23 mouse cellular contexts compared by ENCODE assay signal in the genomic region with DNA sequence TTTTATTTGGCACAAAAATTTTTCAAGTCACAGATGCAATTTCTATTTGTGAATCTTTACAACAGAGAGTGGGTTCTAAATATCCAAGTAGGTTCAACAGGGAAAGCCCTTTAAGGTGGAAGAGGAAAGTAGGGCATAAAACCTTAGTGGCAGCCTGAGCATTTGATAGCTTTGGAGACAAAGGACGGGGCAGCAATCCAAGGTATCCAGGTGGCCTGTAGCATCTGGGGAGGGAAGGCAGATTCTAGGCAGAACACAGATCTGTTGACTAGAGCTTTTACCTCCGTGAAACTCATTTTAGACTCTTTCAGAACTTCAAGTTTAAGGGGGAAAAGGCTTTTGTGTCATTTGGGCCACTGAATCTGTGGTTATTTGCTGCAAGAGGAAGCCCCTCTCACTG.
A peak's percentile ranks its signal among the peaks of the same experiment; 100 is the strongest.
DNase-seq lines count a peak whose midpoint lies in the region; ATAC-seq and TF ChIP-seq lines count a peak whose summit lies in the region.
"Had no signal": no experiment of that assay in that cellular context is flagged by ENCODE, and none has a peak within 500 bp of the region (broad histone marks: within the 10 kb centered on the region; RNA-seq: fewer than 3 reads in every experiment).

No protein-coding gene starts in this region.

- H3K27me3 ChIP-seq in midbrain, embryonic 11.5 days (ENCODE audit: control insufficient read depth, insufficient read depth, low read length): no peaks in the 10 kb centered on the region
- H3K27me3 ChIP-seq in midbrain, embryonic 14.5 days (ENCODE audit: control insufficient read depth, insufficient read depth, low read length): no peaks in the 10 kb centered on the region
- no peaks in the 10 kb centered on the region for H3K27me3 ChIP-seq in cerebellum, adult 2 months (ENCODE audit: control insufficient read depth, insufficient read depth, low read length)
- no peaks in the 10 kb centered on the region for H3K27me3 ChIP-seq in limb, embryonic 10.5 days (ENCODE audit: low read depth, poor library complexity, severe bottlenecking)
- H3K27me3 ChIP-seq in hindbrain, embryonic 11.5 days (ENCODE audit: control insufficient read depth, insufficient read depth, low read length): no peaks in the 10 kb centered on the region
- H3K27me3 ChIP-seq: CH12.LX; forebrain, embryonic 13.5 days; heart, embryonic 15.5 days; Patski had no signal

- H3K4me1 ChIP-seq in midbrain, embryonic 11.5 days (ENCODE audit: control insufficient read depth, insufficient read depth, low read length): no peaks in the 10 kb centered on the region
- no peaks in the 10 kb centered on the region for H3K4me1 ChIP-seq in midbrain, embryonic 14.5 days (ENCODE audit: control insufficient read depth, insufficient read depth, low read length)
- H3K4me1 ChIP-seq in cerebellum, adult 2 months (ENCODE audit: control insufficient read depth, insufficient read depth, low read length): peaks cover 8% of the 10 kb centered on the region; the same call in 1 of the 2 replicates
- H3K4me1 ChIP-seq in limb, embryonic 10.5 days: no peaks in the 10 kb centered on the region
- H3K4me1 ChIP-seq in hindbrain, embryonic 11.5 days (replicated peaks; ENCODE audit: control insufficient read depth, insufficient read depth, low read length): no peaks in the 10 kb centered on the region
- H3K4me1 ChIP-seq: embryonic facial prominence, embryonic 10.5 days; forebrain, embryonic 13.5 days; heart, embryonic 15.5 days had no signal

- no peak overlapping the region for H3K27ac ChIP-seq in midbrain, embryonic 11.5 days (ENCODE audit: low read depth, low read length)
- H3K27ac ChIP-seq in midbrain, embryonic 14.5 days (replicated peaks; ENCODE audit: low read depth, low read length): no peak overlapping the region
- peak overlapping the region; percentile 43; the same call in 1 of the 2 replicates for H3K27ac ChIP-seq in cerebellum, adult 2 months (ENCODE audit: insufficient read depth, low read length)
- H3K27ac ChIP-seq in limb, embryonic 10.5 days: no peak overlapping the region
- no peak overlapping the region for H3K27ac ChIP-seq in hindbrain, embryonic 11.5 days (ENCODE audit: low read depth, low read length)
- H3K27ac ChIP-seq: embryonic facial prominence, embryonic 10.5 days; forebrain, embryonic 13.5 days; heart, embryonic 15.5 days; hindbrain, embryonic 14.5 days had no signal

- no peak for TF ChIP-seq CTCF in cerebellum, adult 2 months (IDR thresholded peaks at IDR 0.05; ENCODE audit: borderline replicate concordance, insufficient read depth, low read depth, low read length)

- no peak overlapping the region for H3K4me3 ChIP-seq in midbrain, embryonic 11.5 days (ENCODE audit: low read depth, low read length)
- H3K4me3 ChIP-seq in midbrain, embryonic 14.5 days (replicated peaks; ENCODE audit: low read depth, low read length): no peak overlapping the region
- H3K4me3 ChIP-seq in cerebellum, adult 2 months (replicated peaks; ENCODE audit: insufficient read depth, low read depth, low read length): no peak overlapping the region
- no peak overlapping the region for H3K4me3 ChIP-seq in limb, embryonic 10.5 days
- H3K4me3 ChIP-seq in hindbrain, embryonic 11.5 days (ENCODE audit: low read depth, low read length): no peak overlapping the region
- H3K4me3 ChIP-seq: embryonic facial prominence, embryonic 10.5 days; forebrain, embryonic 13.5 days; heart, embryonic 15.5 days had no signal

- no peak for TF ChIP-seq POLR2A in cerebellum, adult 2 months (IDR thresholded peaks at IDR 0.05; ENCODE audit: borderline replicate concordance, insufficient read depth, low read length)

- no peaks in the 10 kb centered on the region for H3K9me3 ChIP-seq in midbrain, embryonic 11.5 days (ENCODE audit: control insufficient read depth, low read length)
- H3K9me3 ChIP-seq in midbrain, embryonic 14.5 days (ENCODE audit: control insufficient read depth, low read length): no peaks in the 10 kb centered on the region
- H3K9me3 ChIP-seq in limb, embryonic 10.5 days (replicated peaks): no peaks in the 10 kb centered on the region
- H3K9me3 ChIP-seq in hindbrain, embryonic 11.5 days (ENCODE audit: control insufficient read depth, low read length): no peaks in the 10 kb centered on the region
- H3K9me3 ChIP-seq: embryonic facial prominence, embryonic 10.5 days; forebrain, embryonic 13.5 days; heart, embryonic 15.5 days had no signal

- peak; percentile 71 for DNase-seq in midbrain, embryonic 11.5 days (ENCODE audit: low spot score, missing footprints)
- no peak for DNase-seq in midbrain, embryonic 14.5 days
- peak; percentile 66 to 80 for DNase-seq in cerebellum, adult 2 months
- peak; percentile 42 to 48 for DNase-seq in cerebellum, postnatal 10 days
- peak; percentile 4 for DNase-seq in limb, embryonic 10.5 days (ENCODE audit: low spot score)
- DNase-seq in hindbrain, embryonic 11.5 days (ENCODE audit: low spot score): no peak
- DNase-seq in urinary bladder, postnatal 4 days (ENCODE audit: low spot score in 2 of 2): no peak
- DNase-seq: adrenal gland, postnatal 14 days; forebrain, postnatal 0 days; gastrocnemius, postnatal 14 days; heart, adult 18-20 months; heart, postnatal 14 days; kidney, adult 2 months had no signal

- 88% methylated on average over 2 of the region's 2 CpGs for WGBS in midbrain, embryonic 11.5 days
- WGBS in midbrain, embryonic 14.5 days: 87% methylated on average over 2 of the region's 2 CpGs
- 19% methylated on average over 2 of the region's 2 CpGs for WGBS in cerebellum, adult 2 months
- WGBS in limb, embryonic 10.5 days: 86% methylated on average over 2 of the region's 2 CpGs
- WGBS in hindbrain, embryonic 11.5 days: 90% methylated on average over 2 of the region's 2 CpGs

- H3K9ac ChIP-seq in midbrain, embryonic 11.5 days (ENCODE audit: low read length): no peak overlapping the region
- no peak overlapping the region for H3K9ac ChIP-seq in midbrain, embryonic 14.5 days (replicated peaks; ENCODE audit: low read length)
- H3K9ac ChIP-seq in hindbrain, embryonic 11.5 days (ENCODE audit: low read depth, low read length): no peak overlapping the region
- H3K9ac ChIP-seq: forebrain, embryonic 13.5 days; forebrain, postnatal 0 days; heart, embryonic 15.5 days; hindbrain, embryonic 14.5 days had no signal

- no peak for ATAC-seq in midbrain, embryonic 11.5 days (ENCODE audit: low FRiP score)
- no peak for ATAC-seq in midbrain, embryonic 14.5 days (ENCODE audit: low FRiP score, low TSS enrichment)
- ATAC-seq in hindbrain, embryonic 11.5 days (ENCODE audit: low FRiP score): no peak
- ATAC-seq in granulocyte monocyte progenitor cell, adult 5-6 weeks (replicated peaks; ENCODE audit: poor library complexity, severe bottlenecking): no peak
- ATAC-seq: activated CD4-positive, CD25-positive, alpha-beta regulatory T cell, adult 4 months; forebrain, embryonic 13.5 days; forebrain, postnatal 0 days; intestine, embryonic 16.5 days; Patski had no signal

- H3K36me3 ChIP-seq in midbrain, embryonic 11.5 days (ENCODE audit: control insufficient read depth, insufficient read depth, low read length): no peaks in the 10 kb centered on the region
- no peaks in the 10 kb centered on the region for H3K36me3 ChIP-seq in midbrain, embryonic 14.5 days (ENCODE audit: control insufficient read depth, insufficient read depth, low read length)
- peaks cover 3% of the 10 kb centered on the region; the same call in 1 of the 2 replicates for H3K36me3 ChIP-seq in limb, embryonic 10.5 days
- H3K36me3 ChIP-seq in hindbrain, embryonic 11.5 days (ENCODE audit: control insufficient read depth, insufficient read depth, low read length): no peaks in the 10 kb centered on the region
- H3K36me3 ChIP-seq: embryonic facial prominence, embryonic 10.5 days; heart, embryonic 15.5 days had no signal

- no peak overlapping the region for H3K4me2 ChIP-seq in midbrain, embryonic 11.5 days
- H3K4me2 ChIP-seq in midbrain, embryonic 14.5 days (ENCODE audit: low read length): no peak overlapping the region
- H3K4me2 ChIP-seq in hindbrain, embryonic 11.5 days (replicated peaks; ENCODE audit: low read depth, low read length): no peak overlapping the region
- H3K4me2 ChIP-seq: forebrain, embryonic 13.5 days; heart, embryonic 11.5 days; heart, embryonic 15.5 days; hindbrain, embryonic 14.5 days had no signal

Comparison
In these comparisons a context has a peak if more than half of its experiments do, and no peak if none do; other contexts are left out.
1. DNase-seq: peak in midbrain, embryonic 11.5 days (single experiment), cerebellum, adult 2 months (2 of 2), cerebellum, postnatal 10 days (2 of 2) and limb, embryonic 10.5 days (single experiment); none in midbrain, embryonic 14.5 days (single experiment), hindbrain, embryonic 11.5 days (single experiment) and urinary bladder, postnatal 4 days (0 of 2).